Mouse (Mus musculus): Measurements from ENCODE around the gene Il4ra.

DNA sequence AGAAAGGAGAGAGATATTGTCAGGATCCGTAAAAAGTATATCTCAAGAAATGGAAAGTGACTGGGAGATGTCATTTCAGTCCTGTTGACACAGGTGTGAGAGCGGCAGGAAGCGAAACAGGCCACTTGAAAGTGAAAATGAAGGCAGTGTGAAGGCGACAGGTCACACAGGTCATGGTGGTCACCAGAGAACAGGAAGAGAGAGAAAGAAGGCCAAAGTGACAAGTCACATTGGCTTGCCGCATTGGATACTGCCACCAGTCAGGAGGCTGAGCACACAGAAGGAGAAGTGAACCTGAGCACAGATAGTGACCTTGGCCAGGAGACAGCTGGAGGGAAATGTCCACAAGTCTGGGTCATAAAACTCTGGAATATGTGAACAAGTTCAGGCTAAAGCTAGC, 40.5 kb upstream of the Il4ra start:
- no peak for TF ChIP-seq CTCF (IDR thresholded peaks at IDR 0.05; ENCODE audit: control insufficient read depth, insufficient read depth, insufficient replicate concordance, low read depth, low read length)
- TF ChIP-seq POLR2A (IDR thresholded peaks at IDR 0.05; ENCODE audit: control insufficient read depth, low read depth, low read length): no peak

Measured in testis, adult 2 months (tissue).